Mouse (Mus musculus) cerebellum, postnatal 25 days (tissue): ENCODE measurements at regions not wholly inside any gene's neighbourhood (a gene's known extent, or its start where the extent isn't known, plus 50 kb on each side); places are given as distances from the start of the nearest gene placed in this dataset.
A peak's percentile ranks its signal among the peaks of the same experiment; 100 is the strongest.

Experiments
- DNase-seq, 2 experiments: peaks; one replicate each; pipeline ENCODE4 v3.0.0; 2021; ENCODE audit warnings: mixed read lengths in 2 of 2

DNA sequence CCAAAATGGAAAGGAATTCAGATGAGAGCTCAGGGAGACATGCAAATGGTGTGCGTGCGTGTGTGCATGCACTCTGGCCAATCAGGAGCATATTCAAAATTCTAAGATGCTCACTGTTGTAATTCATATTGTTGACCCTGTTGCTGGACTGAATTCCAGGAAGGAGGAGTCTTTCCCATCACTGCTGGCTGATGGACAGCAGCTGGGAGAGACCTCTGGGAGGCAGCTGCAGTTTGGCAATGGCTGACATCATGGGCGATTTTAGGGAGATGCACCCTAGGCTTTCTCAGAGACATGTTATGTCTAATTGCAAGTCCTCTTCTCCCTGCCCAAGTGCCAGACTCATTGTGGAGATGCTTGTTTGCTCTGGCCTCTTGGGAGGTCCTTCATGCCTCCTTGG lies 220.6 kb upstream of the Myocd start:
- no peak for DNase-seq

DNA sequence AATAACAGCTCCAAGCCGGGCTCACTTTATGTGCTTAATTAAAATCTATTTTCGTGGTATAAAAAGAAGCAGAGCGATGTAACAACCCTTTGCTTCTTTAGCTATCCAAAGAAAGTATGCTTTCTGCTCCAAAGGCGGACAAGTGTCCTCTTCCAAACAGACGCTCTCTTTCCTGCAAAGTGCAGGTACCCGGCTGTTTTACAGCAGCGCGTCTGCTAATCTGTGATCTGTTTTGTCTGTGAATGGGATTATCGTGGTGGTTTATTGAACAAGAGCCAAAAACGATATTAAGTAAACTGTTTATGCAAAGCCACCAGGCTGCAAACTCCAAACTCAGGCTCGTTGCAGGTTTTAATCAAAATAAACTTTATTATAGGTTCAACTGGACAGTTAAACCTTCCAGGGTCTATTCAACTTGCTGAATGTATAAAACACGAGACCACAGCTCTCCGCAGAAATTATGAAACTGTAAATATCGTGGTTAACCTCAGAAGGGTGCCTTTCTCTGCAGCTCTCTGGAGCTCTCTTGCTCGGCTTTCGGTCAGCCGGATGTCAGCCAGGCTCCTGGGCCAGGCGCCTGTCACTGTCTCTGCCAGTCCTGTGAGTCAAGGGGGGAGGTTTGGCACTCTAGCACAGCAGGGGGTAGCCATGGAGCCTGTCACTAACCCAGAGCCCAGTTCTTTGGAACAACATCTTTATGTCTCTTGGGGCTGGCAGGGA lies 206.2 kb upstream of the Myocd start:
- DNase-seq = peak; percentile 73 to 81

DNA sequence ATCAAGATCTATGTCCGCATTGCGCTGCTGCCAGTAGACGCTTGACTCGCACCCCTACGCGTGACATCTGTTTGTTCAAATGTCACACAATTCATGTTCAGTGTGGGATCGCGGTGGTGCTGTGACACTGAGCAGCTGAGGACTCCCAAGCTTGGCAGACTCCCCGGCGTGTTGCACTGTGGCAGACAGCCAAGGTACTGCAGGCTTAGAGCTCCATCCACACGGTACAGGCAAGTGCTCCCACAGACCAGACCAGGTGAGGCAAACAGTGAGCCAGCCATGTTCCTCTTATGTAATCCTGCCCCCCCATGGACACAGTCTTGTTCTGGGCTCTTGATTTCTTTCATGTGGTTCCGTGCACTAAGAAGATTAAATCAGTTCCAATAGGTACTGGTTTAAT lies 205.5 kb upstream of the Myocd start:
- DNase-seq = peak; percentile 86

DNA sequence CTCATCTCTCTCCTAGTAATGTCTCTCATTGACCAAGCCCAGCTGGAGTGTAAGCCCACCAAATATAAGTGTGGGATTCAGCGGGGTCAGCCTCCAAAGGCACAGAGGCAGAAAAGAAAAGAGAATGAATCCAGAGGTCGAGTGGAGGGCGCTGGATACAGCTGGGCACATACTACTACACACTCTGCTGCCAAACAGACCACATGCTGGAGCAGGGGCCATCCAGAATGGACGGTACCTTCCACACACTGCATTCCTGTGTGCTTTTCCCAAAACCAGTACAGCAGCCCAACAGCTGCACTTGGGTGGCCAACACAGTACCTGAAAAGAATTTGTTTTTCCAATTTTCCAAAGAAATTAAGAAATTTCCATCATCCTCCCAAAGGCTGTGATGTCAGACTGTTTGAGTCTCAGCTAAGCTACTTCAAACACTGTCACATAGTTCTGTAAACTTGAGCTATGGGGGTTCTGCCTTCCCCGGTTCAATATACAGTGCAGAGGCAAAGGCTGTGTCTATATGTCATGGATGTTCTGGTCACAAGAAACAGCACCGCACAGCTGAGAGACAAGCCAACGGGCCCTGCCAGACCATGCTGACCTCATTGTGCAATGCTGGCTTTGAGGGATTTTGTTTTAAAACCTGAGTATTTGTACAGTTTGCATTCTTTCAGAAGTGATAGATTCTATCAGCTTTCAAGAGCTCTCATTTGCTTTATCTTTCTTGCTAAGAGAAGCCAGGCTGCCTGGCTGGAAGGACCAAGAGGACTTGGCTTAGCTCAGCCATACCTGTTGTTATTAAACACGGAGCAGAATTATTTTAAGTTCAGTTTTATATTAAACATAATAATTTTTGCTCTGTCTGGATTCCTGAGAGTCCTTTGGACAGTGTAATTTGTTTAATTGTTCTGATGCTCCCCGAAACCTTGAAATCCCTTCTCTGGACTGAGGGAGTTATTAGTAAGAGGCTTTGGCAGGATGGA lies 200.3 kb upstream of the Myocd start:
- DNase-seq = no peak

GRCm38 (mm10) chr11:65461044-65461443 lies 191.3 kb upstream of the Myocd start:
- no peak for DNase-seq

GRCm38 (mm10) chr11:65448436-65448835 lies 178.6 kb upstream of the Myocd start:
- no peak for DNase-seq

GRCm38 (mm10) chr11:65443466-65444024 lies 173.8 kb upstream of the Myocd start:
- DNase-seq = no peak

DNA sequence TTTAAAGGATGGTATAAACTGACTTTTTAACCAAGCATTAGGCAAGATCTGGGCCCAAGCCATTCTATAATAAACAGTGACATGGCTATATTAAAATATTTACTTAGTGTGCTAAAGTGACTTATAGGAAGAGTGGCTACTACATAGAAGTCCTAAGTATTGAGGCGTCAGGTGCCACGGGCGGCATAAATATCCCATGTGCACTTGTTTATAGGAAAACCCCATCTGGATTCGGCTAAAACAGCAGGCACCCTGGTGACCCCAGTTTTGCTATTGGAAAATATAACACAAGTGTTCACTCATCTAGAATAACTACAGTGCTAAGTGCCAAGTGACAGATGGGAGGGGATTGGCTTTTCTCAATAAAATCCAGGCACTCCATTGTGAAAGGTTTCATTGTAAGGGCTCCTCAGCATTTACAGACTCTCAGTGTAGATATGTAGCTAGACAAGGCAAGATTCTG lies 165.9 kb upstream of the Myocd start:
- peak; percentile 35 to 52 for DNase-seq

GRCm38 (mm10) chr11:65421889-65422288 lies 152.1 kb upstream of the Myocd start:
- no peak for DNase-seq

DNA sequence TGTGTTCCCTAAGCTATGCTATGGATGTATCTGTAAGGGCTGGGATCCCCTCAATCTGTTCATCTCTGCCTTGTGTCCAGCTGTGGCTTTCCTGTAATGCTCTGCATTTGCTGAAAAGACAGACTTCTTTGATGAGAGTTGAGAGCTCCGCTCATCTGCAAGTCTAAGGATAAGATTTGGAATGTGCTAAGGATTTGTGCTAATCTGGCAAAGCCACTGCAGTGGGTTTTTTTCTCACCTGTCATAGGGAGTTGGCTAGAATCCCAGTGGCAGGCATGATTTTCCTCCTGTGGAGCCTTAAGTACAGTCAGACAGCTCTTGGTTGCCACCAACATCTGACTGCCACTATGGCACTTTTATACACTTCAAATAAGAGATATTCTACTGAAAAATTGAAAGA lies 138.8 kb upstream of the Myocd start:
- DNase-seq = peak in 1 of 2 experiments; percentile 46

- DNase-seq = peak; percentile 79 to 86
These were observed 132.8 kb upstream of the Myocd start for GRCm38 (mm10) chr11:65402460-65403154.

DNA sequence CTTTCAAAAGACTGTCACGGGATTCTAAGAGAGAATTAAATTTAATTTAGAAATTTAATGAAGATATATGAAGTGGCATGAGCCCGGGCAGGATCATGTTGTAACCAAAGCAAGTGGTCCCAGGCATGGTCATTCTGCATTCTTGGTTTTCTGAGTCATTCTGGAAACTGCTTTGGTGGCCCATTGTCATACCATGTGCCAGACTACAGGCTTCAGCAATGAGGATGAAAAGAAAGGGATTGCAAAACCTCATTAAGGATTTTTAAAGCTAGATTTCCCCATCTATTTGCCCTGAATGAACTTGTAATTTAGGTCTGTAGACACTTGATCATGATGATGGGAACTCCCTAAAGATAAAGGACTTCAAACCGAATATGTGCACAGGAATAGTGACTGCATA lies 119.4 kb upstream of the Myocd start:
- no peak for DNase-seq

DNA sequence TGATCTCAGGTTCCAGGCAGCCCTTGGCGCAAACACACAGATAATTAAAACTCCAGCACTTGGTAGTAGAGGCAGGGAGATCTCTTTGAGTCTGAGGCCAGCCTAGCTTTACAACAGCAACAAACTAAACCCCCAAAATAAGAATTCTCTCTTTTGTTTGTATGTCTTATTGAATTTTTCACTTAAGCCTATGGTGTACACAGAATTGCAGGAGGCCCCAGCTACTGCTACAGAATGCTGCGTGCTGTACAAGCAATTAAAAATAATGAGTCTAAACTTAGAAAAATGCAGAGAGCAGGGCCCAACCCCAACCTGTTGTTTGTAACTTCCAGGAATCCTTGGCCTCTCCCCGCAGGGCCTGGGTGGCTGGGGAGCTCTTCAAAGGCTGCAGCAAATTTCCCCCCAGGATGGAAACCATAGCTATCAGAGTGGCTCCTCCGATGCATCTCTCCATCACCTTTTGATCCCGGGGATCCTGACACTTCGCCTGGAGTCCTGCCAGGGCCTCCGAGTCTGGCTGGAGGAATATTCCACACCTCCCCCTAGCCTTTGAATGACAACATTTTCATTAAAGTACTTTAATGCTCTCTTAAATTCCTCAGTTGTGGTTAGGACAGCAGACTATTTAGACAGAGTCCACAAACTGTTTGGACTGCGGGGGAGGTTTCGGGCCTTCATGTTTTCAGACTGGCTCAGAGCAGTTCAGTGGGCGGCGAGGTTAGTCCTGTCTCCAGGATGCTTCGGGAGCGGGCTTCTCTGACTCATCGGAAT lies 116.7 kb upstream of the Myocd start:
- DNase-seq = no peak

DNA sequence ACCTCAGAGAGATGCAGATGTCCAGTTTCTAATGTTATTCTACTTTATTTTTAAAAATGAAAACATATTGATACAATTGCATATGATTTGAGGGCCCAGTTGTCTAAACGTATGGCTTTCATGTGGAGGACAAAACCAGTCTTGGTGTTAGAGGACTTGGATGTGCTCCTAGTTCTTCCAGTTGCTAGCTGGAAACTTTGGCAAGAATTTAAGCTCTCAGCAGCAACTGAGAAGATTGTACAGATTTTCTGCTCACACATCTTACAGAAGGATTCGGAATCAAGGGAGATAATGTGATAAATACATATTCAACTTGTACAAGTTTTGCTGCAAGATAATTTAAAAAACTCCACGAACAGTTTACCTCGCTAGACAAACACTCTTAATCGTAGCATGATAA lies 105.6 kb upstream of the Myocd start:
- no peak for DNase-seq

DNA sequence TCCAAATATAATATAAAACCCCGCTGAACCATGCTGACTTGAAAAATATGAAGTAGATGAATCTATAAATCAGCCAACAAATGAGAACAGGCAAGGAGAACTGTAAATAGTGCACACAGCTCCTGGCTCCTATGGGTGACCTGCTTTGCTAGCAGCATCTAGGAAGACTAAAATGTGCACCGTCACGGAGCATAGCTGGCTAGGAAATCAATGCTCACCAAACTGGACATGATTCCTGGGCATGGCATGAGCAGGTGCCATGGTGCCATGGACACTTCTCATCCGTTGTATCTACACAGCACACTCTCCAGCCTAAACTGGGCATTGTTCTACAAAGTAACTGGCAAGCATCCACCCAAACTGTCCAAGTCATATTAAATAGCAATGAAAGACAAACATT lies 103.3 kb upstream of the Myocd start:
- peak in 1 of 2 experiments; percentile 5 for DNase-seq

- peak; percentile 34 to 35 for DNase-seq
These were observed 102.6 kb upstream of the Myocd start for GRCm38 (mm10) chr11:65372309-65372811.

DNA sequence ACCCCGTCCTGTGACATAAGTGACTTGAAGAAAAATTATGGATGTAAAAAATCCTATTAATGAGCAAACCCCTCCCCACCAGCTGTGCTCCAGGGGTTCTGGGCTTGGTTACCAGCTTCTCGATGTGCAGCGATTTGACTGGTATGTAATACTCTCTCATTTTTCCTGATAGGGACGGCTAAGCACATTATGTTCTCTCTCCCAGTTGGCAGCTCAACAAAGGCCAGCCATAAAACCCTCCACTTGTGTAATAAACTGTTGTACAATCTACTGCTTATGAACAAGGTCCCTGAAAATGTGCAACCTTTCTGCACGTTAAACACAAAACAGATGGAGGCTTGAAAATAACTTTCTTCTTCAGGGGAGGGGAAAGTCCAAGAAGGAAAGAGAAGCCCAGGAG lies 98.0 kb upstream of the Myocd start:
- DNase-seq = no peak

- DNase-seq = no peak
These were observed 97.0 kb upstream of the Myocd start for GRCm38 (mm10) chr11:65366677-65367370.

DNA sequence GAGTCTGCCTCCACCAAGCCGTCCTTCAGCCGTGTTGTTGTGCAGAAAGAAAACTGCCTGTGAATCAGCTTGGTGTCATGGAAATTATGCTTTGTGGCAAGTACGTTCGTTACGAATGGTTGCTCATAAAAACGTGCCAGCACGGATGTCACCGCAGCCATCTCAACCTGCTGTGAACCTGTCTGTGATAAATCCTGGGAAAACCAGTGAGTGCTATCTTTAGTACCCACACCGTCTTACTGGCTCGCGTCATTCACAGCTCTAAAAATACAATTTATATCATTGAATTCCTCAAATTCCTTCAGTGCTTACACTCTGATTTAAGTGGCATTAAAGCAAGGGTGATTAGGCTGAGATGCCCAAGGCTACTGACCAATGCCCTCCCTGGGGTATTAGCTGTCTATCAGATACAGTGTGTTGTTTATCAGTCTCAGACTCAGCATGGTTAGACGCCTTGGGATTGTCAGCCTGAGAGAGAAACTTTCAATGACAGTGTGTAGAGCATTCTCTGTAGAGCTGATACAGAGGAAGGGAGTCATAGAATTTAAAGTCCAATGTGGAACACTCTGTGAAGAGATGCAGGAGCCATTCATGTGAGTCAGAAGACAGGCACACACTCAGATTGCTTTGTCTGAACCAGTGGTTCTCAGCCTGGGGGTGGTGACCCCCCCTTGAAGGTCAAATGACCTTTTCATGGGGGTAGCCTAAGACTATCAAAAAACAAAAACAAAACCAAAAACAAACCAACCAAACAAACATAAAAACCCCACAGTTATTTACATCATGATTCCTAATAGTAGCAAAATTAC lies 96.2 kb upstream of the Myocd start:
- DNase-seq = peak; percentile 23 to 32

GRCm38 (mm10) chr11:65364910-65365309 lies 95.1 kb upstream of the Myocd start:
- no peak for DNase-seq
